Mouse (Mus musculus) urinary bladder, postnatal 25 days (tissue): ENCODE data around the gene Cyp2d34.

Experiments
- DNase-seq: peaks from one replicate; pipeline ENCODE4 v3.0.0; 2022; ENCODE audit warnings: low spot score

The Cyp2d34 gene

DNA sequence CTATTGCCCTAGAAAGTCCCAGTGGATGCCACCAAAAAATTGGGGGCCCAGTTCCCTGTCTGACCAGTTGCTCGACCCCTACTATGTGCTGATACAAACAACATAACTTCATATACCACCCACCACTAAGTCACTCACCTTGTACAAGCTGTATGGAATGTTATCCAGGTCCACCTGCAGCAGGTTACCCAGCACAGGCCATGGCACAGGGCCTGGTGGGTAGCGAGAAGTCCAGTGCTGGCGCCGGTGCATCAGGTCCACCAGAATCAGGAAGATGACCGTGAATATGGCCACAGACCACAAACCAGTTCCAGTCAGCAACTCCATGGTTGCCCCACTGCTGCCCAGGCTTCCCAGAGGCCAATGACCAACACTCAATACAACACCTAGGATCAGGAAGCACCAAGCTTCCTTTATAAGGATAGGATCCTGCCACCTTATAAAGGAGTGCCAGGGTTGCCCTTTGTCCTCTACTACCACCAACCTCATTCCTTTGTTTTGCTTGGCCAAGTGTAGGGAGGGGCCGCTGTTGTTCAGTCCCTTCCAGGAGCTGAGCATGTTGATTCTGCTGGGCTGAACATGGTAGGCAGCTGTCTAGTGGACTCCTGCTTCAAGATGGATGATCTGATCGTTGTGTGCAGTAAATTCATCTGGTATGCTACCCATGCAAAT is at the start of gene Cyp2d34:
Cyp2d34 (minus strand) TSS at position 416 of the 672 bp plus-strand sequence.
- no peak for DNase-seq

DNA sequence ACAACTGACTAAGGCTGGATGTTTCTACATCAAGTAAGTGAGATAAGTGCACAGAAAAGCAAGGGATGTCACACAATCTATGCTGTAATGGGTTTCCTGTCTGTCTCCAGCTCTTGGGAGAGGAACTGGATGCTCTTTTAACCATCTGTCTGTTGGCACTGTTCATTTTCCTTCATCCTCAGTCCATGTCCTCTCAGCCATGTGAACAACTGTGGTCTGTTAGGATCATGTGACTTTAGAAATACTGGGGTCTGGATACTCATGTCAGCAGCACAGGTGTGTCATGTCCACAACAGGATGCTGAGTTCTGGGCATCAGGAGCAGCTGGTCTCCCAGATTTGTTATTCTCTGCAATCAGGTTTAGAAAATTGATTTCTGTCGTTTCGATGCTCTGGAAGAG is 35.6 kb upstream of the Cyp2d34 start:
- DNase-seq: no peak

GRCm38 (mm10) chr15:82644371-82644770 is 23.6 kb upstream of the Cyp2d34 start:
- no peak for DNase-seq

DNA sequence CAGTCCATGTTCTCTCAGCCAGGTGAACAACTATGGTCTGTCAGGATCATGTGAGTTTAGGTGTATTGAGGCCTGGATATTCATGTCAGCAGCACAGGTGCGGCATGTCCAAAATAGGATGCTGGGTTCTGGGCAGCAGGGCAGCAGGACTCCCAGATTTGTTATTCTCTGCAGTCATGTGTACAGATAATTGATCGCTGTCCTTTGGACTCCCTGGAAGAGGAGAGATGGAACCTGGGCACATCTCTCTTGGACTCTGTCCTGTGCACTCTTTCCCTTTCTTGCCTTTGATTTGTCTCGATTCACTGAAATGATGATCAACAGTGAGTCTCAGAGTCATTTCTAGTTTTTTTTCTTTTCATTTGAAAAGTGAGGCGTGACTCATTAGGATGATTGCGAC is 23.0 kb upstream of the Cyp2d34 start:
- DNase-seq: no peak

DNA sequence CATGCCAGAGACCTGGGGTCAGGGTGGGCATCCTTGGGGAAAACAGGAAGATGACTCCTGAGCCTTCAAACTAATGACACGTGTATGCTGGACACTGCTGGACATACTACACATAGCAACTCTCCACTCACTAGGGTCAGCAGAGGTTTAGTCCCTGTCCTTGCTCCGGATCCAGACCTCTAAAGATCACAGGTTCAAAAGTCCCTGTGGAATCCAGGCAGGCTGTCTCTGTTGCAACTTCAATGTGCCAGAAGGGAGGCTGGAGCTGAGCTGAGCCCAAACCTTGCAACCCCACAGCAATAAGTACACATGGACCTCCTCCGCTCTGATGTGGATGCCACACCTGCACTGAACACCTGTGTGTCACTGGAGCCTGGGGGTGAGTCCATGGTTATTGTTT is 22.0 kb upstream of the Cyp2d34 start:
- DNase-seq: no peak

DNA sequence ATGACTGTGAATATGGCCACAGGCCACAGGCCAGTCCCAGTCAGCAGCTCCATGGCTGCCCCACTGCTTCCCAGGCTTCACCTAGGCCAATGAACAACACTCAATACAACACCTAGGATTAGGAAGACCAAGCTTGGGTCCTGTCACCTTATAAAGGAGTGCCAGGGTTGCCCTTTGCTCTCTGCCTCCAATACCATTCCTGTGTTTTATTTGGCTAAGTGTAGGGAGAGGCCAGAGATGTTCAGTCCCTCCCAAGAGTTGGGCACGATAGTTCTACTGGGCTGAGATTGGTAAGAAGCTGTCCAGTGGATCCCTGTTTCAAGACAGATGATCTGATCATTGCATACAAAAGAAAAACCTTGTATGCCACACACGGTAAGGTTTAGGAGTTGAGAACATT is 21.2 kb upstream of the Cyp2d34 start:
- DNase-seq: no peak

- DNase-seq: no peak
These were observed 20.6 kb upstream of the Cyp2d34 start for GRCm38 (mm10) chr15:82641390-82641789.

- DNase-seq: no peak
These were observed 19.5 kb upstream of the Cyp2d34 start for GRCm38 (mm10) chr15:82640201-82640600.

DNA sequence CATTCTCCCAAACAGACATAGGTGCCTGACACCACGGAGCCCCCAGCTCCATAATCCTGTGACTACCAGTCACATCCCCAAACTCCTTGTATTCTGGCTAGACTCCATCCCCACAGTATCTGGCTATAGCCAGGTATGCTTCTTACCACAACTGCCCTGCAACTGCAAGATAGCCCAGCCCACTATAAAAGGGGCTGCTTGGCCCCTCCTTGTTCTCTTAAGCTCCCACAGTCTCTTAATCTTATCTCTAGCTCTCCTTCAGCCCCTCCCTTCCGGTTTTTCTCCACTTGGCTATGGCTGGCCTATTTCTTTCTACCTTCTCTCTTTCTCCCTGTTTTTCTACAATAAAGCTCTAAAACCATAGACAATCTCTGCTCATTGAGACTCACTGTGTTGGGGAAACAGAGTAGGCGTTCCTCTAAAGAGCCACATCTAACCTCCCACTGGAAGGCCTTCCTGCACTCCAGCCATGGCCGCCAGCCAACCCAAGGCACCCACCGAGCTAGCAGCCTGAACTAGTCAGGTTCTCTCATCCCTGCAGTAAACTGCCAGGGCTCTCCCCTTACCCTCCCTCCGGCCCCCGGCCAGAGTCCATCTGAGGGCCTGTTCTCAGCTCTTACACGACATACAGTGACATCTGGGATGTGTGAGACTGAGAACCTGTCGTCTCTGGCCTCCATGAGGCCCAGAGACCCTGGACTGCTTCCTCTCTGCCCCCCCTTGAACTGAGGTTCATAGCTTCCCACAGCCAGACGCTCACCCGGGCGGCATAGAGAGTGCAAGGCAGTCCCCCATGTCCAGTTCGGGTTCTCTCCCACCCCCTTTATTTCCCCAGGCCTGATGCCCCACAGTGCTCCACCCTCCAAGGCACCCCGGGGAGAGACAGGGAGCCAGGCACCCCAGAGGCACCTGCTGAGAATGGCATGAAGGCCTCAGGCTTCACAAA is 16.7 kb upstream of the Cyp2d34 start:
- no peak for DNase-seq

GRCm38 (mm10) chr15:82634976-82635375 is 14.2 kb upstream of the Cyp2d34 start:
- no peak for DNase-seq

GRCm38 (mm10) chr15:82621993-82622392 is 1.2 kb upstream of the Cyp2d34 start:
- DNase-seq: no peak

DNA sequence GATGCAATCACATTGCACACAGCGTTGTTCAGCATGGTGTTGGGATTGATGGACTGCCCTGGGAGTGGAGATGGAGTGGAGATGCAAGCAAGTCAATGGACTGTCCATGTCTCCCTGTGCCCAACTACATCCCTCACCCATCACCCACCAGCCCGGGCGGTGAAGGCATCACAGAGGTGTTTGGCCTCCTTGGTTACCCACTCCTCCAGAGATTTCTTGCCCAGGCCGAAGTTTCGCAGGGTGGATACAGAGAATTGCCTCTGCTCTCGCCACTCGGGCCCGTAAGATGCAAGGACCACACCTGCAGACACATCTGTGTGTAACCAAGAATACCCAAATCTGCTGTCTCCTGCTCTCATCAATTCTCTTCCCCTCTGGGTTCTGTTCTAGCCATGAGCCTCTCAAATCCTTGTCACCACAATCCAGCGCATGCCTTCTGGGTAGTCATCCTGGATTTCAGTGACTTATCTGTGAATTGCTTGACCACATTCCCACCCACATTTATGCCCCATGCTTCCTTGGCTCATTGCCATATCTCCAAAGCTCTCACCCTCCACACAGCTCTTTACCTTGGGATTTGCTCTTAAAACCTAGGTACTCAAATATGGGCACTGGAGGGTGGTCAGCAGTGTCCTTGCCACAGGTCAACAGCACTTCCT is 2.3 kb downstream of the Cyp2d34 start:
- no peak for DNase-seq

DNA sequence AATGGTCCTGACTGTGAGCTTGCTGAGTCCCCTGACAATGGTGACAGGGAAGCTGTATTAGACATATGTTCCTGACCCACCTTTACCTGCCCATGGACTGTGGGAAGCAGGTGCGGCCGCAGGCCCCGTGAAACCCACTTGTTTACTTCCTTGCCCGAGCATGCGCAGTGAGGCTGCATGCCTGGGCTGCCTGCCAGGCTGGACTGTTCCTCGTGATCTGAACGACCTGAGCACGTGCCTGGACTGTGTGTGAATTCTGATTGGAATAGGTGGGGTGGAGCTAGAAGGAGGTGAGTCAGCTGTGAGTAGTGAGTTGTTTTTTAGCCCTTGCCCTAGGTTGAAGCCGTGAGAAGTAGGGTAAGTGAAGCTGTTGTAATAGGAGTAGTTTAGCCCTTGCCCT is 38.1 kb downstream of the Cyp2d34 start:
- DNase-seq: no peak

- no peak for DNase-seq
These were observed 41.7 kb downstream of the Cyp2d34 start for GRCm38 (mm10) chr15:82579071-82579470.

DNA sequence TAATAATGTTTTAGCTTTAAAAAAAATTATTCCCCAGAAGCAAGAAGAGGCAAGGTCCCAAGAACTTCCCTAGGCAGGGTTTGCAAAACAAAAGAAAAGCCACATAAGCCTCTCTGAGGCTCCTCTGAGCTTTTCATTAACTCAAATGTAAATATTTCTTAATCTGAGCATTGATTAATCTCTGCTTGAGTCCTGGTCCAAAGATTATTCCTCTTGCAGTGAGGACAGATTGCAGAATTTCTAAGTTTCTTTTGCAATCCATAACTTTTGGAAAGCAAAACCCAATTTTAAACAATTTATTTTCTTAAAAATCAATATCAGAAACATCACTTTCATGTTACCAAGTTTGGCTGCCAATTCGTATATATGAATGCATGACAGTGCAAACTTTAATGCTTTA is 47.9 kb downstream of the Cyp2d34 start:
- no peak for DNase-seq
